Mouse (Mus musculus) embryonic facial prominence, embryonic 14.5 days (tissue): ENCODE measurements around the gene Ptpn13. TPM values are rescaled to one million over a fixed set of nuclear protein-coding genes. Genes with fewer than 3 reads are reported as not detected.

Source experiments
- ATAC-seq: fragments of 200-750 bp; cut with Nextera tagmentation; 2 replicates; pipeline ENCODE4 v1.8.0; 2017; ENCODE audit warnings: low read depth, moderate number of reproducible peaks, moderate TSS enrichment
- DNase-seq: peaks from one replicate; pipeline ENCODE4 v3.0.0-alpha.2; 2015; ENCODE audit warnings: low spot score
- H3K27ac ChIP-seq: fragments of 300-500 bp; sonication (generic); replicated peaks from 2 replicates; pipeline ENCODE4 v1.5.1; 2014; ENCODE audit warnings: low read depth, mild to moderate bottlenecking, low read length, moderate library complexity
- H3K27me3 ChIP-seq: fragments of 300-500 bp; sonication (generic); replicated peaks from 2 replicates; pipeline ENCODE4 v1.6.1; 2014; ENCODE audit warnings: low read length; ENCODE audit not compliant: control insufficient read depth, insufficient read depth
- H3K36me3 ChIP-seq: fragments of 300-500 bp; sonication (generic); 2 replicates; pipeline ENCODE4 v1.6.1; 2014; ENCODE audit warnings: low read length, mixed read lengths; ENCODE audit not compliant: control insufficient read depth, insufficient read depth
- H3K4me1 ChIP-seq: fragments of 300-500 bp; sonication (generic); 2 replicates; pipeline ENCODE4 v1.6.1; 2014; ENCODE audit warnings: antibody characterized with exemption, low read length; ENCODE audit not compliant: control insufficient read depth, insufficient read depth
- H3K4me2 ChIP-seq: fragments of 300-500 bp; sonication (generic); 2 replicates; pipeline ENCODE4 v1.6.1; 2014; ENCODE audit warnings: low read depth, mild to moderate bottlenecking, low read length, moderate library complexity, mixed read lengths
- H3K4me3 ChIP-seq: fragments of 300-500 bp; sonication (generic); 2 replicates; pipeline ENCODE4 v1.5.1; 2014; ENCODE audit warnings: low read depth, mild to moderate bottlenecking, low read length
- H3K9ac ChIP-seq: fragments of 300-500 bp; sonication (generic); 2 replicates; pipeline ENCODE4 v1.6.1; 2014; ENCODE audit warnings: low read depth, mild to moderate bottlenecking, low read length, moderate library complexity, mixed read lengths
- H3K9me3 ChIP-seq: fragments of 300-500 bp; sonication (generic); 2 replicates; pipeline ENCODE4 v1.6.1; 2016; ENCODE audit warnings: low read length; ENCODE audit not compliant: control insufficient read depth
- WGBS: fragments of 180-500 bp; shearing (Covaris S2); extraction: QIAGEN DNeasy Blood & Tissue Kit; methylation state at CpG from one replicate; pipeline ENCODE4 v1.1.7; 2014; 5-methylcytosine and 5-hydroxymethylcytosine counted together
- polyA plus RNA-seq: library from polyadenylated mRNA; unstranded; fragments of >200 nt; fragmentation: Nextera tagmentation; extraction: Ambion mirVana; gene quantifications from 2 replicates; pipeline ENCODE4 v1.2.1, GENCODE M21; 2014

Gene Ptpn13
- polyA plus RNA-seq, 1 experiment from 2014 or later: 16.6 TPM

- no peaks in the 10 kb centered on the region; the same call in 1 of the 2 replicates for H3K4me1 ChIP-seq
- ATAC-seq (no peak), DNase-seq (no peak)
- H3K36me3 ChIP-seq: no peaks in the 10 kb centered on the region
- H3K9me3 ChIP-seq: no peaks in the 10 kb centered on the region
- H3K27ac ChIP-seq: no peak overlapping the region
- H3K4me3 ChIP-seq: no peak overlapping the region
- H3K27me3 ChIP-seq: no peaks in the 10 kb centered on the region
- no peak overlapping the region for H3K9ac ChIP-seq
- 68% methylated on average over 9 of the region's 9 CpGs for WGBS
- H3K4me2 ChIP-seq: no peak overlapping the region
Measured at GRCm38 (mm10) chr5:103617191-103617590, 192.2 kb downstream of the Ptpn13 start.

DNA sequence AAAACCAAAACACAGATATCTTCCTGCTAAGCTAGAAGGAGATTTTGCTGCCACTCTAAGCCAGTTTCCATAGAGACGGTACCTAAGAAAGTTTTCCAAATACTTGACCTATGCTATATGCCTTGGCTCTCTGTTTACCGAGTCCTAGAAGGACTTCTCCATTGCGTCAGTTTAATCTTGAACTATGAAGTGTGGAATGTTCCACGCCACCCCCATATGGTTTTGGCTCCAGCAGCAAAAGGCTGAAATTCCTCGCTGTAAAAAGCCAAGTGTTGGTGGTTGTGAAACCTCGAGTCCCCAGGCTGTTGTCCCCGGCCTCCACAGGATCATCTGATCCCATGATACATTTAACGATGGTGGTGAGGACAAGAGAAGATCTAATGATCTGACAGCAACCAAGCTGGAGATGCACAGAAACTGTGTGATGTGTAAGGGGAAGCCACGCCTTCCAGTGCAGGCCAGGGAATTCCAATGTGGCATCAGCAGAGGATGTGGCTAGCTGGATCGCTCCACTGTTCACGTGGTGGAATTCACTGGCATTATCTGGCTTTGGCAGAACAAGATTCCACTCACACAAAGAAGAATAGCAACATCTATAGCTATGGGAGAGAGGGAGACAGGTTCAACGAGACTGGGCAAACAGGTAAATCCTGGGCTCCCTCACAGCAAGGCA is 195.4 kb downstream of the Ptpn13 start:
- WGBS: 46% methylated on average over 12 of the region's 12 CpGs
- Histone ChIP-seq H3K36me3 (no peaks in the 10 kb centered on the region), H3K4me1 (no peaks in the 10 kb centered on the region; the same call in 1 of the 2 replicates), H3K27me3 (no peaks in the 10 kb centered on the region), H3K9ac (no peak overlapping the region), H3K4me2 (no peak overlapping the region), H3K27ac (peak overlapping the region; percentile 57), H3K9me3 (no peaks in the 10 kb centered on the region), H3K4me3 (no peak overlapping the region)
- ATAC-seq (peak; percentile 69), DNase-seq (peak; percentile 77)

- no peak overlapping the region for H3K4me3 ChIP-seq
Measured at GRCm38 (mm10) chr5:103622321-103622720, 197.3 kb downstream of the Ptpn13 start.

DNA sequence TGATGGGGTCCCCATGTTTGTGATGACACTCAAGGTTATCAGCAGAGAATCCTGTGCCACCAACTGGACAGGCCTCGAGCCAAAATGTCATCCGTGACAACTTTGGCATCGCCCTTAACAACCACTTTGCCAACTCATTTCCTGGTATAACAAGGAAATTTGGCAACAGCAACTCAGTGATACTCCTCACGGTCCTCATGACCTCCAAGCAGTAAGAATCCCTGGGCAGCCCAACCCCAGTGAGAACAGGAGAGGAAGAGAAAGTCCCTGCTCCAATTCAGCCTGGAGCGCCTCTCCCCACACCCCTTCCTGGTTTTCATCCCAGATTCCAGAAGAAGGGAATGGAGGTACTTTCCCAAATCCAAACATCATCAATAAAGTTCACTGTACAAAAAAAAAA is 199.8 kb downstream of the Ptpn13 start:
- DNase-seq: no peak
- no peaks in the 10 kb centered on the region for H3K27me3 ChIP-seq
- H3K9ac ChIP-seq: no peak overlapping the region
- no peak overlapping the region for H3K27ac ChIP-seq
- peaks cover 12% of the 10 kb centered on the region for H3K4me1 ChIP-seq
- WGBS: 84% methylated on average over 5 of the region's 5 CpGs
- no peaks in the 10 kb centered on the region for H3K36me3 ChIP-seq
- H3K4me2 ChIP-seq: no peak overlapping the region
- no peaks in the 10 kb centered on the region for H3K9me3 ChIP-seq
- no peak for ATAC-seq
- no peak overlapping the region for H3K4me3 ChIP-seq

More at GRCm38 (mm10) chr5:103622321-103622720, 197.3 kb downstream of the Ptpn13 start:
- Histone ChIP-seq H3K27ac (no peak overlapping the region), H3K4me1 (no peaks in the 10 kb centered on the region; the same call in 1 of the 2 replicates), H3K9ac (no peak overlapping the region), H3K9me3 (no peaks in the 10 kb centered on the region), H3K4me2 (no peak overlapping the region), H3K36me3 (no peaks in the 10 kb centered on the region), H3K27me3 (no peaks in the 10 kb centered on the region)
- ATAC-seq: no peak
- WGBS: 83% methylated on average over 5 of the region's 5 CpGs
- DNase-seq: no peak

DNA sequence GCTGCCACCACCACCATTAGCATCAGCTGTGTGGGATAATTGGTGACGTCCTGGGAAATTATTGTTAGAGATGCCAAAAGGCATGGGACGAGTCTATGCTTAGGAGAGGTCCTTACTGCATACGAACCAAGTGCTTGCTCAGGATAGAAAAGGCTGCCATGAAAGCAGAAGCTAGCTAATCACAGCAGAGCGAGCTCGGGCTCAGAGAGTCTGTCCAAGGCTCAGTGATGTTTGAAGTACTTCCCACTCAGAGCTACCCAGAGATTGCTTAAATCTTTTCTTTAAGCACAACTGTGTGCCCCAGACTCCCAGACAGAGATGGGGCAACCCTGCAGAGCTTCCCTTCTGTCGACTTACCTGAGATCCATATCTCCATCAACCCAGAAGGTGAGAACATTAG is 203.5 kb downstream of the Ptpn13 start:
- Histone ChIP-seq H3K9ac (no peak overlapping the region), H3K4me1 (peaks cover 16% of the 10 kb centered on the region), H3K27ac (no peak overlapping the region; the same call in 1 of the 2 replicates), H3K27me3 (no peaks in the 10 kb centered on the region), H3K4me2 (no peak overlapping the region), H3K9me3 (no peaks in the 10 kb centered on the region), H3K36me3 (no peaks in the 10 kb centered on the region), H3K4me3 (no peak overlapping the region)
- ATAC-seq: no peak
- 76% methylated on average over 6 of the region's 6 CpGs for WGBS
- no peak for DNase-seq

GRCm38 (mm10) chr5:103629111-103629764 is 204.2 kb downstream of the Ptpn13 start, which contains the start of gene Slc10a6:
Gene Slc10a6 (minus strand): TSS chr5:103629403.
- Histone ChIP-seq H3K4me1 (peaks cover 16% of the 10 kb centered on the region), H3K9ac (no peak within 1 kb of the TSS; the same call in 1 of the 2 replicates), H3K4me3 (no peak within 1 kb of the TSS), H3K27me3 (no peaks in the 10 kb centered on the region), H3K4me2 (0 out of 2 replicates have a peak within 1 kb of the TSS, but pooled peaks have one; percentile 23), H3K36me3 (no peaks in the 10 kb centered on the region), H3K9me3 (no peaks in the 10 kb centered on the region), H3K27ac (peak within 1 kb of the TSS; percentile 61)
- ATAC-seq: peak; percentile 87
- WGBS: 40% methylated on average over 17 of the region's 17 CpGs
- peak; percentile 89 for DNase-seq

- ATAC-seq: peak; percentile 53; the same call in 1 of the 2 replicates
- H3K4me2 ChIP-seq: no peak overlapping the region
- no peak overlapping the region for H3K9ac ChIP-seq
- 66% methylated on average over 9 of the region's 9 CpGs for WGBS
- H3K4me3 ChIP-seq: no peak overlapping the region
- peaks cover 16% of the 10 kb centered on the region for H3K4me1 ChIP-seq
- no peaks in the 10 kb centered on the region for H3K27me3 ChIP-seq
- no peaks in the 10 kb centered on the region for H3K36me3 ChIP-seq
- H3K27ac ChIP-seq: no peak overlapping the region; the same call in 1 of the 2 replicates
- H3K9me3 ChIP-seq: no peaks in the 10 kb centered on the region
- no peak for DNase-seq
Measured at GRCm38 (mm10) chr5:103629854-103630580, 205.0 kb downstream of the Ptpn13 start.

- DNase-seq: no peak
- ATAC-seq: no peak
- WGBS: 82% methylated on average over 2 of the region's 2 CpGs
- no peaks in the 10 kb centered on the region for H3K4me1 ChIP-seq
- no peaks in the 10 kb centered on the region for H3K27me3 ChIP-seq
- H3K4me3 ChIP-seq: no peak overlapping the region
- H3K27ac ChIP-seq: no peak overlapping the region
- no peak overlapping the region for H3K4me2 ChIP-seq
- H3K9me3 ChIP-seq: no peaks in the 10 kb centered on the region
- no peak overlapping the region for H3K9ac ChIP-seq
- H3K36me3 ChIP-seq: no peaks in the 10 kb centered on the region
Measured at GRCm38 (mm10) chr5:103637162-103637561, 212.2 kb downstream of the Ptpn13 start.
